Mouse (Mus musculus): ENCODE measurements around the gene Gpr83.

Gpr83 gene

GRCm38 (mm10) chr9:14904741-14905475 is 44.9 kb downstream of the Gpr83 start:
- DNase-seq (ENCODE audit: low read depth, low spot score), result no peak

GRCm38 (mm10) chr9:14905956-14906355 is 45.9 kb downstream of the Gpr83 start:
- no peak for DNase-seq (ENCODE audit: low read depth, low spot score)

GRCm38 (mm10) chr9:14907816-14908415 is 47.9 kb downstream of the Gpr83 start:
- DNase-seq (ENCODE audit: low read depth, low spot score), result no peak

GRCm38 (mm10) chr9:14909981-14910380 is 50.0 kb downstream of the Gpr83 start:
- no peak for DNase-seq (ENCODE audit: low read depth, low spot score)

- DNase-seq (ENCODE audit: low read depth, low spot score), result no peak
Measured at GRCm38 (mm10) chr9:14912037-14912436, 52.0 kb downstream of the Gpr83 start.

GRCm38 (mm10) chr9:14917661-14918060 is 57.7 kb downstream of the Gpr83 start:
- DNase-seq (ENCODE audit: low read depth, low spot score), result no peak

- no peak for DNase-seq (ENCODE audit: low read depth, low spot score)
Measured at GRCm38 (mm10) chr9:14918825-14919668, 59.0 kb downstream of the Gpr83 start.
